Mouse (Mus musculus) cerebellum, adult 2 months (tissue): Measurements from ENCODE around the gene Sfmbt2. TPM values are rescaled to one million over a fixed set of nuclear protein-coding genes. Genes with fewer than 3 reads are reported as not detected.

Source experiments
- DNase-seq, 2 experiments: peaks; one replicate each; pipeline ENCODE4 v3.0.0; 2021
- H3K27ac ChIP-seq: fragments of 200-500 bp; 2 replicates; pipeline ENCODE4 v1.5.1; 2012; ENCODE audit warnings: low read length, control low read depth, inconsistent platforms; ENCODE audit not compliant: insufficient read depth
- H3K27me3 ChIP-seq: fragments of 200-500 bp; 2 replicates; pipeline ENCODE4 v1.6.1; 2012; ENCODE audit warnings: inconsistent platforms, mild to moderate bottlenecking, low read length, moderate library complexity; ENCODE audit not compliant: control insufficient read depth, insufficient read depth
- H3K4me1 ChIP-seq: fragments of 200-500 bp; 2 replicates; pipeline ENCODE4 v1.6.1; 2011; ENCODE audit warnings: low read length; ENCODE audit not compliant: control insufficient read depth, insufficient read depth
- H3K4me3 ChIP-seq: fragments of 200-500 bp; replicated peaks from 2 replicates; pipeline ENCODE3; 2011; ENCODE audit warnings: mild to moderate bottlenecking, low read depth, low read length, control low read depth; ENCODE audit not compliant: insufficient read depth
- CTCF ChIP-seq: fragments of 200-500 bp; IDR thresholded peaks from 2 replicates; pipeline ENCODE4 v1.5.1; 2011; ENCODE audit warnings: low read depth, mild to moderate bottlenecking, control low read depth, low read length, moderate library complexity, borderline replicate concordance; ENCODE audit not compliant: insufficient read depth
- POLR2A ChIP-seq: fragments of 200-500 bp; IDR thresholded peaks from 2 replicates; pipeline ENCODE4 v1.6.1; 2011; ENCODE audit warnings: low read length, control low read depth, borderline replicate concordance; ENCODE audit not compliant: insufficient read depth
- WGBS: fragments of 180-500 bp; shearing (Covaris S2); methylation state at CpG from one replicate; pipeline ENCODE4 v1.1.7; 2018; 5-methylcytosine and 5-hydroxymethylcytosine counted together
- polyA plus RNA-seq: library from polyadenylated mRNA; depleted of rRNA; stranded (reverse); fragments of >200 nt; gene quantifications from 2 replicates; pipeline ENCODE4 v1.2.3, GENCODE M21; 2012

The Sfmbt2 gene
- polyA plus RNA-seq, 1 experiment, result 2.3 TPM

GRCm38 (mm10) chr2:10374207-10375023, 4.1 kb downstream of the Sfmbt2 start:
- Histone ChIP-seq H3K4me1 (no peaks in the 10 kb centered on the region), H3K27ac (no peak overlapping the region), H3K27me3 (peaks cover 3% of the 10 kb centered on the region; the same call in 1 of the 2 replicates), H3K4me3 (peak overlapping the region; percentile 57)
- peak; percentile 20; the same call in 1 of the 2 replicates for TF ChIP-seq CTCF
- no peak for TF ChIP-seq POLR2A
- peak; percentile 25 to 42 for DNase-seq
- WGBS, result under 1% methylated on average over 34 of the region's 34 CpGs

GRCm38 (mm10) chr2:10375024-10375372, 4.7 kb downstream of the Sfmbt2 start:
- no peak overlapping the region for H3K27ac ChIP-seq
- under 1% methylated on average over 22 of the region's 22 CpGs for WGBS
- peak overlapping the region; percentile 57 for H3K4me3 ChIP-seq
- peaks cover 3% of the 10 kb centered on the region; the same call in 1 of the 2 replicates for H3K27me3 ChIP-seq
- no peaks in the 10 kb centered on the region for H3K4me1 ChIP-seq
- no peak for DNase-seq
- TF ChIP-seq CTCF, result no peak
- no peak for TF ChIP-seq POLR2A

- no peaks in the 10 kb centered on the region; the same call in 1 of the 2 replicates for H3K27me3 ChIP-seq
- 93% methylated on average over 4 of the region's 4 CpGs for WGBS
- no peak for DNase-seq
- no peak overlapping the region for H3K27ac ChIP-seq
- no peak for TF ChIP-seq CTCF
- TF ChIP-seq POLR2A, result no peak
- H3K4me3 ChIP-seq, result no peak overlapping the region
- no peaks in the 10 kb centered on the region for H3K4me1 ChIP-seq
These were observed 19.7 kb downstream of the Sfmbt2 start for GRCm38 (mm10) chr2:10389988-10390387.

GRCm38 (mm10) chr2:10390791-10391190, 20.5 kb downstream of the Sfmbt2 start:
- WGBS, result 40% methylated on average over 7 of the region's 7 CpGs
- Histone ChIP-seq H3K27me3 (no peaks in the 10 kb centered on the region; the same call in 1 of the 2 replicates), H3K4me1 (no peaks in the 10 kb centered on the region), H3K27ac (no peak overlapping the region), H3K4me3 (no peak overlapping the region)
- TF ChIP-seq CTCF (no peak), POLR2A (no peak)
- no peak for DNase-seq

GRCm38 (mm10) chr2:10395143-10395542, 24.8 kb downstream of the Sfmbt2 start:
- Histone ChIP-seq H3K4me1 (no peaks in the 10 kb centered on the region), H3K27me3 (no peaks in the 10 kb centered on the region), H3K27ac (no peak overlapping the region), H3K4me3 (no peak overlapping the region)
- WGBS, result 92% methylated on average over 11 of the region's 11 CpGs
- TF ChIP-seq CTCF (no peak), POLR2A (no peak)
- no peak for DNase-seq

- WGBS, result 75% methylated on average over 9 of the region's 9 CpGs
- no peaks in the 10 kb centered on the region for H3K27me3 ChIP-seq
These were observed 27.5 kb downstream of the Sfmbt2 start for GRCm38 (mm10) chr2:10397790-10398189.

GRCm38 (mm10) chr2:10406151-10406550, 35.8 kb downstream of the Sfmbt2 start:
- DNase-seq, result no peak
- Histone ChIP-seq H3K27me3 (no peaks in the 10 kb centered on the region), H3K4me1 (no peaks in the 10 kb centered on the region), H3K4me3 (no peak overlapping the region), H3K27ac (no peak overlapping the region)
- TF ChIP-seq CTCF, result no peak
- no peak for TF ChIP-seq POLR2A
- WGBS, result 40% methylated on average over 2 of the region's 2 CpGs

More at GRCm38 (mm10) chr2:10397790-10398189, 27.5 kb downstream of the Sfmbt2 start:
- TF ChIP-seq POLR2A (no peak), CTCF (no peak)
- Histone ChIP-seq H3K4me1 (no peaks in the 10 kb centered on the region), H3K27ac (no peak overlapping the region), H3K4me3 (no peak overlapping the region)
- DNase-seq, result no peak

- Histone ChIP-seq H3K4me1 (no peaks in the 10 kb centered on the region), H3K4me3 (no peak overlapping the region), H3K27me3 (no peaks in the 10 kb centered on the region), H3K27ac (no peak overlapping the region)
- WGBS, result 69% methylated on average over 13 of the region's 13 CpGs
- DNase-seq, result no peak
- no peak for TF ChIP-seq CTCF
- TF ChIP-seq POLR2A, result no peak
These were observed 39.1 kb downstream of the Sfmbt2 start for GRCm38 (mm10) chr2:10409422-10409821.
